ENCODE assay signal across 30 mouse cellular contexts in the genomic region with DNA sequence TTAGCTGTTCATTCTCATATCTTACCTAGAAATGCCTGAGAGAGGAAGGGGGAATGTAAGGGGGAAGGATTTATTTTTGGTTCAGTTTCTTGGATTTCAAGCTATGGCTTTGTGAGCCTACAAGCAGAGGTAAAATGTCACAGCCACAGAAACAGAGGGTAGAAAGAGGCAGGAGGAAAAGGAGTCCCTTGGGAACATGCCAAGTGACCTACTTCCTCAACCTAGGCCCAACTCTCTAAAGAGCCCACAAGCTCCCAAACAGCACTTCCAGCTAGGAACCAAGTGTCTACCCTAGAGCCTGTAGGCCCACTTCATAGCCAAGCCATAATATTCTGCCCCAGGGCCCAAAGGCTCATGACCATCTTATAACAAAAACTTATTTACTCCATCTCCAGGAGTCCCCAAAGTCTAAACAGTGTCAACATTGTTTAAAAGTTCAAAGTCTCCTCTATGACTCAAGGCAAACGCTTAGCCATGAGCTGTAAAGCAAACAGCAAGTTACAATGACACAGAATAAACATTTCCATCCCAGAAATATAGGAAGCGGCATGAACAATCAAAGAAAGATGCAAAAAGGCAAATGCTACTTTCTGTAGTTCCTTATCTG.
A peak's percentile ranks its signal among the peaks of the same experiment; 100 is the strongest.
DNase-seq lines count a peak whose midpoint lies in the region; ATAC-seq and TF ChIP-seq lines count a peak whose summit lies in the region.
"Had no signal": no experiment of that assay in that cellular context is flagged by ENCODE, and none has a peak within 500 bp of the region (broad histone marks: within the 10 kb centered on the region; RNA-seq: fewer than 3 reads in every experiment).

No protein-coding gene starts in this region.

- H3K4me3 ChIP-seq in liver, embryonic 15.5 days (replicated peaks) = no peak overlapping the region
- H3K4me3 ChIP-seq in liver, embryonic 11.5 days (ENCODE audit: low read depth, low read length) = no peak overlapping the region
- no peak overlapping the region for H3K4me3 ChIP-seq in intestine, embryonic 15.5 days (replicated peaks)
- no peak overlapping the region for H3K4me3 ChIP-seq in small intestine, adult 2 months (ENCODE audit: low read depth, low read length)
- H3K4me3 ChIP-seq: embryonic facial prominence, embryonic 13.5 days; forebrain, embryonic 10.5 days; heart, embryonic 13.5 days; hindbrain, embryonic 10.5 days; left cerebral cortex, adult 2 months; limb, embryonic 13.5 days; midbrain, embryonic 10.5 days; midbrain, embryonic 15.5 days; neural tube, embryonic 15.5 days had no signal

- H3K4me1 ChIP-seq in liver, embryonic 15.5 days (replicated peaks) = no peaks in the 10 kb centered on the region; the same call in 1 of the 2 replicates
- H3K4me1 ChIP-seq in liver, embryonic 11.5 days (replicated peaks; ENCODE audit: control insufficient read depth, insufficient read depth, low read length) = no peaks in the 10 kb centered on the region
- no peaks in the 10 kb centered on the region for H3K4me1 ChIP-seq in intestine, embryonic 15.5 days (replicated peaks)
- H3K4me1 ChIP-seq in small intestine, adult 2 months (ENCODE audit: control insufficient read depth, insufficient read depth, insufficient read length, low read length) = peaks cover 7% of the 10 kb centered on the region
- H3K4me1 ChIP-seq: forebrain, embryonic 10.5 days; midbrain, embryonic 10.5 days; midbrain, embryonic 15.5 days had no signal

- no peak for ATAC-seq in liver, embryonic 15.5 days (ENCODE audit: insufficient read depth)
- no peak for ATAC-seq in liver, embryonic 11.5 days (replicated peaks; ENCODE audit: low FRiP score)
- ATAC-seq in intestine, embryonic 15.5 days = peak; percentile 61; the same call in 1 of the 2 replicates
- ATAC-seq: forebrain, embryonic 16.5 days; hindbrain, embryonic 16.5 days; midbrain, embryonic 15.5 days had no signal

- H3K9me3 ChIP-seq in liver, embryonic 15.5 days (replicated peaks) = no peaks in the 10 kb centered on the region
- no peaks in the 10 kb centered on the region for H3K9me3 ChIP-seq in liver, embryonic 11.5 days (ENCODE audit: control insufficient read depth, low read length)
- H3K9me3 ChIP-seq in intestine, embryonic 15.5 days = no peaks in the 10 kb centered on the region
- H3K9me3 ChIP-seq: heart, embryonic 13.5 days; midbrain, embryonic 15.5 days had no signal

- no peaks in the 10 kb centered on the region for H3K36me3 ChIP-seq in liver, embryonic 15.5 days (replicated peaks)
- 0 out of 2 replicates have a peak, but pooled peaks cover 2% of the 10 kb centered on the region for H3K36me3 ChIP-seq in liver, embryonic 11.5 days (ENCODE audit: control insufficient read depth, insufficient read depth, low read length)
- H3K36me3 ChIP-seq in intestine, embryonic 15.5 days = peaks cover 3% of the 10 kb centered on the region; the same call in 1 of the 2 replicates
- H3K36me3 ChIP-seq in small intestine, adult 2 months (ENCODE audit: control insufficient read depth, insufficient read depth, low read length) = peaks cover 5% of the 10 kb centered on the region; the same call in 1 of the 2 replicates

- no peak for TF ChIP-seq CTCF in small intestine, adult 2 months (IDR thresholded peaks at IDR 0.05; ENCODE audit: extremely low read depth, insufficient read length, insufficient replicate concordance, low read depth, low read length)

- H3K9ac ChIP-seq in liver, embryonic 15.5 days = no peak overlapping the region
- H3K9ac ChIP-seq in liver, embryonic 11.5 days (ENCODE audit: low read depth, low read length) = no peak overlapping the region
- no peak overlapping the region for H3K9ac ChIP-seq in intestine, embryonic 15.5 days
- H3K9ac ChIP-seq: embryonic facial prominence, embryonic 13.5 days; heart, embryonic 13.5 days; limb, embryonic 13.5 days; midbrain, embryonic 15.5 days; neural tube, embryonic 15.5 days had no signal

- H3K27ac ChIP-seq in liver, embryonic 15.5 days (replicated peaks) = 0 out of 2 replicates have a peak overlapping the region, but pooled peaks have one; percentile 19
- no peak overlapping the region for H3K27ac ChIP-seq in liver, embryonic 11.5 days (ENCODE audit: low read depth, low read length)
- no peak overlapping the region for H3K27ac ChIP-seq in intestine, embryonic 15.5 days
- H3K27ac ChIP-seq in small intestine, adult 2 months (ENCODE audit: insufficient read depth, low read depth, low read length) = peak overlapping the region; percentile 61
- H3K27ac ChIP-seq: embryonic facial prominence, embryonic 13.5 days; forebrain, embryonic 10.5 days; heart, embryonic 13.5 days; hindbrain, embryonic 10.5 days; left cerebral cortex, adult 2 months; limb, embryonic 13.5 days; midbrain, embryonic 10.5 days; midbrain, embryonic 15.5 days; neural tube, embryonic 15.5 days had no signal

- no peaks in the 10 kb centered on the region for H3K27me3 ChIP-seq in liver, embryonic 15.5 days
- H3K27me3 ChIP-seq in liver, embryonic 11.5 days (replicated peaks; ENCODE audit: control insufficient read depth, insufficient read depth, low read length) = no peaks in the 10 kb centered on the region
- H3K27me3 ChIP-seq in intestine, embryonic 15.5 days (replicated peaks) = no peaks in the 10 kb centered on the region
- no peaks in the 10 kb centered on the region for H3K27me3 ChIP-seq in small intestine, adult 2 months (ENCODE audit: control insufficient read depth, insufficient read depth, low read length)
- H3K27me3 ChIP-seq: embryonic facial prominence, embryonic 13.5 days; heart, embryonic 13.5 days; midbrain, embryonic 15.5 days; neural tube, embryonic 15.5 days had no signal

- H3K4me2 ChIP-seq in liver, embryonic 15.5 days = no peak overlapping the region
- H3K4me2 ChIP-seq in liver, embryonic 11.5 days = no peak overlapping the region
- H3K4me2 ChIP-seq in intestine, embryonic 15.5 days (replicated peaks) = no peak overlapping the region
- H3K4me2 ChIP-seq: embryonic facial prominence, embryonic 13.5 days; heart, embryonic 13.5 days; limb, embryonic 13.5 days; midbrain, embryonic 15.5 days; neural tube, embryonic 15.5 days had no signal

- DNase-seq in liver, embryonic 11.5 days (ENCODE audit: low spot score) = no peak
- DNase-seq in layer of hippocampus, postnatal 10 days (ENCODE audit: low spot score in 2 of 2) = no peak
- DNase-seq in urinary bladder, postnatal 10 days (ENCODE audit: low spot score) = no peak
- DNase-seq in right cerebral cortex, postnatal 14 days = no peak
- DNase-seq: adrenal gland, postnatal 36 days; cerebellum, adult 18-20 months; cerebellum, postnatal 10 days; heart, postnatal 14 days; kidney, adult 9 months; kidney, postnatal 10 days; lung, adult 18-20 months; lung, postnatal 10 days; retina, postnatal 1 day; right cerebral cortex, postnatal 25 days; spleen, adult 18-20 months; thymus, postnatal 14 days had no signal

- 67% methylated on average over 2 of the region's 2 CpGs for WGBS in liver, embryonic 15.5 days (ENCODE audit: insufficient replicate concordance)
- 76% methylated on average over 2 of the region's 2 CpGs for WGBS in liver, embryonic 11.5 days
- 74% methylated on average over 2 of the region's 2 CpGs for whole genome bisulfite sequencing in intestine, embryonic 15.5 days
- WGBS in small intestine, adult 2 months = 28% methylated on average over 2 of the region's 2 CpGs

- TF ChIP-seq POLR2A in small intestine, adult 2 months (IDR thresholded peaks at IDR 0.05; ENCODE audit: low read depth, low read length) = no peak

Comparison
In these comparisons a context has a peak if more than half of its experiments do, and no peak if none do; other contexts are left out.
1. H3K27ac ChIP-seq: peak in liver, embryonic 15.5 days (single experiment) and small intestine, adult 2 months (single experiment); none in liver, embryonic 11.5 days (single experiment) and intestine, embryonic 15.5 days (single experiment).